Mouse (Mus musculus) liver, embryonic 14.5 days (tissue): Measurements from ENCODE around the gene Cyb561d2. TPM values are rescaled to one million over a fixed set of nuclear protein-coding genes. Genes with fewer than 3 reads are reported as not detected.

Source experiments
- ATAC-seq: fragments of 200-750 bp; cut with Nextera tagmentation; 2 replicates; pipeline ENCODE4 v1.8.0; 2017; ENCODE audit warnings: moderate number of reproducible peaks, mild to moderate bottlenecking, moderate library complexity; ENCODE audit not compliant: insufficient read depth
- DNase-seq, 3 experiments: peaks; one replicate each; pipeline ENCODE4 v3.0.0-alpha.2; 2012 to 2013; ENCODE audit warnings: low read depth in 3 of 3, low spot score in 3 of 3
- H3K27ac ChIP-seq: fragments of 300-500 bp; sonication (generic); 2 replicates; pipeline ENCODE4 v1.5.1; 2014; ENCODE audit warnings: moderate library complexity, mild to moderate bottlenecking, control low read depth, inconsistent platforms
- H3K27me3 ChIP-seq: fragments of 300-500 bp; sonication (generic); 2 replicates; pipeline ENCODE4 v1.6.1; 2014; ENCODE audit warnings: mild to moderate bottlenecking, low read length, moderate library complexity; ENCODE audit not compliant: control insufficient read depth, insufficient read depth
- H3K36me3 ChIP-seq: fragments of 300-500 bp; sonication (generic); replicated peaks from 2 replicates; pipeline ENCODE4 v1.6.1; 2014; ENCODE audit warnings: low read depth; ENCODE audit not compliant: control insufficient read depth, insufficient read depth
- H3K4me1 ChIP-seq, 2 experiments: fragments of 200-500 bp in 1 of 2; fragments of 300-500 bp in 1 of 2; sonication (generic) in 1 of 2; replicated peaks; 2 replicates each; pipeline ENCODE4 v1.6.1; 2012 to 2014; ENCODE audit warnings: antibody characterized with exemption in 1 of 2, inconsistent platforms in 1 of 2, low read length in 1 of 2; ENCODE audit not compliant: control insufficient read depth in 2 of 2, insufficient read depth in 2 of 2
- H3K4me2 ChIP-seq: fragments of 300-500 bp; sonication (generic); 2 replicates; pipeline ENCODE4 v1.6.1; 2014; ENCODE audit warnings: low read depth, mild to moderate bottlenecking, control low read depth, moderate library complexity
- H3K4me3 ChIP-seq, 2 experiments: fragments of 200-500 bp in 1 of 2; fragments of 300-500 bp in 1 of 2; sonication (generic) in 1 of 2; 2 replicates each; pipeline ENCODE4 v1.5.1; 2012 to 2014; ENCODE audit warnings: low read depth in 2 of 2, low read length in 2 of 2, mild to moderate bottlenecking in 2 of 2, control low read depth in 1 of 2, inconsistent platforms in 1 of 2, moderate library complexity in 1 of 2; ENCODE audit not compliant: insufficient read depth in 1 of 2
- H3K9ac ChIP-seq: fragments of 300-500 bp; sonication (generic); replicated peaks from 2 replicates; pipeline ENCODE4 v1.6.1; 2014; ENCODE audit warnings: mild to moderate bottlenecking, control low read depth, moderate library complexity
- H3K9me3 ChIP-seq: fragments of 300-500 bp; sonication (generic); 2 replicates; pipeline ENCODE4 v1.6.1; 2016; ENCODE audit warnings: low read length, mixed read lengths; ENCODE audit not compliant: control insufficient read depth
- CTCF ChIP-seq: IDR thresholded peaks from 2 replicates; pipeline ENCODE4 v1.5.1; 2016; ENCODE audit warnings: antibody characterized with exemption, low read depth, control low read depth
- EP300 ChIP-seq: IDR thresholded peaks from 2 replicates; pipeline ENCODE4 v1.6.1; 2016; ENCODE audit warnings: antibody characterized with exemption, low read depth
- WGBS: fragments of 180-500 bp; shearing (Covaris S2); extraction: QIAGEN DNeasy Blood & Tissue Kit; methylation state at CpG from one replicate; pipeline ENCODE4 v1.1.7; 2014; ENCODE audit not compliant: insufficient replicate concordance; 5-methylcytosine and 5-hydroxymethylcytosine counted together
- polyA plus RNA-seq, 2 experiments: library from polyadenylated mRNA; depleted of rRNA in 1 of 2; stranded (reverse) in 1 of 2; unstranded in 1 of 2; fragments of >200 nt; fragmentation: Nextera tagmentation in 1 of 2; extraction: Ambion mirVana in 1 of 2; gene quantifications; 2 replicates each; pipeline versions ENCODE4 v1.2.1 to v1.2.3; 2012 to 2014

The Cyb561d2 gene
- polyA plus RNA-seq, 2 experiments, result 9.8 to 14.1 TPM

- H3K4me1 ChIP-seq, result peaks cover 12 to 15% of the 10 kb centered on the region in 2 experiments
- no peaks in the 10 kb centered on the region for H3K27me3 ChIP-seq
- H3K4me3 ChIP-seq, result no peak overlapping the region
- H3K9ac ChIP-seq, result no peak overlapping the region
- DNase-seq, result no peak
- no peak for ATAC-seq
- H3K36me3 ChIP-seq, result peaks cover 8% of the 10 kb centered on the region
- H3K9me3 ChIP-seq, result no peaks in the 10 kb centered on the region
- TF ChIP-seq EP300 (no peak), CTCF (no peak)
- 87% methylated on average over 17 of the region's 17 CpGs for WGBS
- H3K4me2 ChIP-seq, result no peak overlapping the region
- no peak overlapping the region for H3K27ac ChIP-seq
Observed at GRCm38 (mm10) chr9:107544196-107544700, 2.3 kb upstream of the Cyb561d2 start.

GRCm38 (mm10) chr9:107543299-107543698 lies 1.3 kb upstream of the Cyb561d2 start:
- Histone ChIP-seq H3K4me3 (no peak overlapping the region), H3K27ac (no peak overlapping the region), H3K9ac (no peak overlapping the region), H3K4me2 (no peak overlapping the region), H3K27me3 (no peaks in the 10 kb centered on the region), H3K36me3 (peaks cover 17% of the 10 kb centered on the region), H3K4me1 (peaks cover 12 to 15% of the 10 kb centered on the region in 2 experiments), H3K9me3 (no peaks in the 10 kb centered on the region)
- DNase-seq, result no peak
- TF ChIP-seq CTCF (no peak), EP300 (no peak)
- no peak for ATAC-seq
- 81% methylated on average over 11 of the region's 11 CpGs for WGBS

- DNase-seq, result no peak
Observed at GRCm38 (mm10) chr9:107542721-107543120, 728 bp upstream of the Cyb561d2 start.

GRCm38 (mm10) chr9:107542352-107542686 lies 326 bp upstream of the Cyb561d2 start:
- Histone ChIP-seq H3K36me3 (peaks cover 27% of the 10 kb centered on the region), H3K27ac (peak overlapping the region; percentile 26), H3K27me3 (no peaks in the 10 kb centered on the region), H3K9me3 (no peaks in the 10 kb centered on the region), H3K9ac (peak overlapping the region; percentile 83), H3K4me2 (peak overlapping the region; percentile 98), H3K4me3 (peak overlapping the region; percentile 67 to 96), H3K4me1 (peaks cover 11 to 15% of the 10 kb centered on the region in 2 experiments)
- 1% methylated on average over 11 of the region's 11 CpGs for WGBS
- ATAC-seq (peak; percentile 22), DNase-seq (no peak)
- TF ChIP-seq EP300 (no peak), CTCF (no peak)

More at GRCm38 (mm10) chr9:107542721-107543120, 728 bp upstream of the Cyb561d2 start:
- TF ChIP-seq CTCF, result no peak
- no peak for TF ChIP-seq EP300
- H3K27ac ChIP-seq, result no peak overlapping the region
- peak overlapping the region; percentile 83 for H3K9ac ChIP-seq
- H3K4me1 ChIP-seq, result peaks cover 12 to 15% of the 10 kb centered on the region in 2 experiments
- H3K4me3 ChIP-seq, result peak overlapping the region; percentile 67 to 96
- WGBS, result 46% methylated on average over 8 of the region's 8 CpGs
- H3K36me3 ChIP-seq, result peaks cover 23% of the 10 kb centered on the region
- ATAC-seq, result no peak
- H3K27me3 ChIP-seq, result no peaks in the 10 kb centered on the region
- peak overlapping the region; percentile 98 for H3K4me2 ChIP-seq
- H3K9me3 ChIP-seq, result no peaks in the 10 kb centered on the region

GRCm38 (mm10) chr9:107541005-107541404 lies 988 bp downstream of the Cyb561d2 start:
- no peak for DNase-seq
- 39% methylated on average over 10 of the region's 10 CpGs for WGBS
- Histone ChIP-seq H3K27ac (no peak overlapping the region), H3K4me1 (peaks cover 7 to 23% of the 10 kb centered on the region in 2 experiments), H3K9ac (no peak overlapping the region), H3K4me3 (peak overlapping the region; percentile 67 to 96; a peak in 2 of 4 replicates), H3K4me2 (peak overlapping the region; percentile 98), H3K27me3 (no peaks in the 10 kb centered on the region), H3K9me3 (no peaks in the 10 kb centered on the region), H3K36me3 (peaks cover 27% of the 10 kb centered on the region)
- no peak for TF ChIP-seq EP300
- TF ChIP-seq CTCF, result no peak
- no peak for ATAC-seq
